Mouse (Mus musculus): ENCODE measurements around the gene Uckl1.
A peak's percentile ranks its signal among the peaks of the same experiment; 100 is the strongest.

Uckl1 gene

GRCm38 (mm10) chr2:181591528-181592085 is 6.9 kb upstream of the Uckl1 start, which contains the start of gene Prpf6:
Gene Prpf6 (plus strand): TSS chr2:181591868.
- ATAC-seq (ENCODE audit: insufficient number of reproducible peaks, low FRiP score, low TSS enrichment): no peak

DNA sequence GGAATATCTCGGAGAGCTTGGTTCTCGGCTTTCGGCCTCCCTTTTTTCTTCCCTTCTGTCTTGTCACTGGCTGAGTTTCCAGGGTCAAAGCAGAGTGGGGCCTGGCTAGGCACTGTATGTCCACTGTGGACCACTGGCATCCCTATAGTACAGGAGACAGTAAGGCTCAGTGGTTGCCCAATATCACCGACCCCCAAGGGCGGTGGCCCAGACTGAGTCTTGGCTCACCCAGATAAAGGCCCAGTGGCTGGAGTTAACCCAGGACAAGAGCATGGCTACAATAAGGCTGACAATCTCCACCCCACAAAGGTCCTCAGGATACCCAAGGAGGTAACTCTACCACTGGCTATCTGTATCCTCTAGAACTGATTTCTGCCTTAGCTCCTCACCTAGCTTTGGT is 5.8 kb upstream of the Uckl1 start:
- no peak for ATAC-seq (ENCODE audit: insufficient number of reproducible peaks, low FRiP score, low TSS enrichment)

GRCm38 (mm10) chr2:181589732-181590105 is 5.0 kb upstream of the Uckl1 start:
- ATAC-seq (ENCODE audit: insufficient number of reproducible peaks, low FRiP score, low TSS enrichment): no peak

GRCm38 (mm10) chr2:181589011-181589731 is 4.5 kb upstream of the Uckl1 start:
- no peak for ATAC-seq (ENCODE audit: insufficient number of reproducible peaks, low FRiP score, low TSS enrichment)

GRCm38 (mm10) chr2:181588229-181588780 is 3.6 kb upstream of the Uckl1 start:
- no peak for ATAC-seq (ENCODE audit: insufficient number of reproducible peaks, low FRiP score, low TSS enrichment)

DNA sequence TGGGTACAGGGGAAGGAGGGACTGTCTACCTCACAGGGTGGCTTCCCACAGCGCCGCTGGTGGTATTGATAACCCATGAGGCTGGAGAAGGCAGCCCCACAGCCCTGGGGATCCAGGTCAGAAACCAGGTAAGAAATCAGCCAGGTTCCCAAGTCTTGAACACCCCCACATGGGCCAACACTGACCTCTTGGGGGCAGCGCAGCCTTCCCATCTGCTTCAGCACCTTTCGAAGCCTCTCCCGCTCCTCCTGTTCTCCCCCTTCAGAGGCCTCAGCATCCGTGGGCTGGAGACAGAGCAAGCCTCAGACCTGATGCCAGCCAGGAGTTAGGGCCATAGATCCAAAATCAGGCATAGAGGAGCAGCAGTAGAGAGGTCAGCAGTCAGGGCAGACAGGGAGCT is 3.1 kb upstream of the Uckl1 start:
- no peak for ATAC-seq (ENCODE audit: insufficient number of reproducible peaks, low FRiP score, low TSS enrichment)

DNA sequence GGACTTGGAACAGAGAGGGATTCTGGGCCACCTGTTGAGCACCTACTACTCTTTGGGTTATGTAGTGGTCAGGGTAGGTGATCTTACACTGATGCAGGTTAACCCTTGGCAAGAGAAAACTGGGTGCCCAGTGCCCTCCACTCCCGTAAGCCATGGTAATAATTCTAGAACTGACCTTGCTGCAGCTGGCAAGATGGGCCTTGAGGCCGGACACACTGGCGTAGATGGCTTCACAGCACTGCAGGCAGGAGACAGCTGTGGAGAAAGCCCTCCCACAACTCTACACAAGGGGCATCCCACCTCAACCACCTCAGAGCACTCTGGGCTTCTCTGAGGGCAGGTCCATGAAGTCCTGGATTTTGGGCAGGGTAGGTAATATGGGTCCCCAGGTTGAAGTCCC is 1.4 kb upstream of the Uckl1 start:
- no peak for ATAC-seq (ENCODE audit: insufficient number of reproducible peaks, low FRiP score, low TSS enrichment)

- ATAC-seq (ENCODE audit: insufficient number of reproducible peaks, low FRiP score, low TSS enrichment): no peak
Measured at GRCm38 (mm10) chr2:181585506-181585905, 814 bp upstream of the Uckl1 start.

- no peak for ATAC-seq (ENCODE audit: insufficient number of reproducible peaks, low FRiP score, low TSS enrichment)
Measured at GRCm38 (mm10) chr2:181583460-181584257, 1.0 kb downstream of the Uckl1 start.

DNA sequence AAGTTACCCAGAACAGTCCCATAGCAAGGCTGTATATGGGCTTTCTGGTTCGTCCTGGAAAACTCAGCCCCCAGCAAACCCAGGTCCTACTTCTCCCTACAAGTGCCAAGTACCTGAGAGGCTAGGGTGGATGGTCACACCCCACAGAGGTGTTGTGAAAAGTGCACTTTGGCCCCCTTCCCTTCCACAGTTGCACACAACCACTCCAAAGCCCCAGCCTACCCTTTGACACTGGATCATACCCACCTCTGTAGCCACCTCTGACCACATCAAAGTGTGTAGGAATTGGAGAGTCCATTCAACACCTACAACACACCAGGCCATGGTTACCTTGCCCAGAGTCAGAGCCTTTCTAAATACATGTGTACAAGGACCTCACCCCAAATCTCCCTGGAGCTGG is 1.8 kb downstream of the Uckl1 start:
- no peak for ATAC-seq (ENCODE audit: insufficient number of reproducible peaks, low FRiP score, low TSS enrichment)

- ATAC-seq (ENCODE audit: insufficient number of reproducible peaks, low FRiP score, low TSS enrichment): no peak
Measured at GRCm38 (mm10) chr2:181582358-181582757, 2.3 kb downstream of the Uckl1 start.

GRCm38 (mm10) chr2:181581402-181582120 is 3.1 kb downstream of the Uckl1 start:
- ATAC-seq (ENCODE audit: insufficient number of reproducible peaks, low FRiP score, low TSS enrichment): peak; percentile 63; the same call in 1 of the 2 replicates

DNA sequence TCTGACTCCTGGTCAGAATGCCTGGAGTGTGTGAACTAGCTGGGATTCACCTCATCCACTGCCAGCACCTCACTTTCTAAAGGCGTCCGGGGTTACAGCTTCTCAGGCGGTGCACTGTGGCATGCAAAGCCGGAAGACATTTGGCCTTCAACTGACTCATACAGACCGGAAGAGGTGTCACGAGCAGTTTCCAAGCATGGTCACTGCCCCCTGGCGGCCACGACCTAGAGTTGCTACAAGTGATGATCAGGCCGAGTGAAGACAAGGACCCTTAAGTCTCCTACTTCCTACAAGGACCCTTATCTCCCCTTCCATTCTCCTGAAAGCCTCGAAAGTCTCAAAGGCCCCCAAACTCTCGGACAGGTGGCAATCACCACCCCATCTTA is 3.7 kb downstream of the Uckl1 start:
- ATAC-seq (ENCODE audit: insufficient number of reproducible peaks, low FRiP score, low TSS enrichment): peak; percentile 69

- no peak for ATAC-seq (ENCODE audit: insufficient number of reproducible peaks, low FRiP score, low TSS enrichment)
Measured at GRCm38 (mm10) chr2:181580131-181580772, 4.4 kb downstream of the Uckl1 start.

- no peak for ATAC-seq (ENCODE audit: insufficient number of reproducible peaks, low FRiP score, low TSS enrichment)
Measured at GRCm38 (mm10) chr2:181579681-181580080, 5.0 kb downstream of the Uckl1 start.

GRCm38 (mm10) chr2:181578790-181579618 is 5.7 kb downstream of the Uckl1 start:
- no peak for ATAC-seq (ENCODE audit: insufficient number of reproducible peaks, low FRiP score, low TSS enrichment)

DNA sequence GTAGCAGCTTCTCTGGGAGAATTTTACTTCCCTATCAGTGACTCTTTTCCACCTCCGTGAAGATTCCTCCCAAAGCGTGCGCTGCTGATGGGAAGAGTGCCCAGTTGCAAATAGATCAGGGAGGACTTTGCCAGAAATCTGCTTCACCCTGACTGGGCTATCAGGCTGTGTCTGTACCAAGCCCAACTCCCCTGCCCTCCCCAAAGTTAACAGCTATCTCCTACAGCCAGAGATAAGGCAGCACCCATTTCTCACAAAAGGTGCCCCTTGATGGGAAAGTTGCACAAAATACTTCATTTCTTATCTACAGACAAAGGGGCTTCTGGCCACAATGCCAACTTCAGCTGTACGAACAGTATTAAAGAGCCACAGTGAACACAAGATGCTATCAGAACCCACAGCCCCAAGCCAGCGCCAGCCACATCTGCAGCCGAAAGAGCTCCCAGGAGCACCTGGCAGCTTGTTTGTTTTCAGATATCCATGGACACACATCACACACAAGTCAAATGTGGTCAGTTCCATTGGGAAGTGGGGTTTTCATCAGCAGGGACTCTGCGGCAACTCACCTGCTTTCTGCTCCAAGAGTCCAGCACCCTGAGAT is 6.6 kb downstream of the Uckl1 start:
- ATAC-seq (ENCODE audit: insufficient number of reproducible peaks, low FRiP score, low TSS enrichment): no peak

DNA sequence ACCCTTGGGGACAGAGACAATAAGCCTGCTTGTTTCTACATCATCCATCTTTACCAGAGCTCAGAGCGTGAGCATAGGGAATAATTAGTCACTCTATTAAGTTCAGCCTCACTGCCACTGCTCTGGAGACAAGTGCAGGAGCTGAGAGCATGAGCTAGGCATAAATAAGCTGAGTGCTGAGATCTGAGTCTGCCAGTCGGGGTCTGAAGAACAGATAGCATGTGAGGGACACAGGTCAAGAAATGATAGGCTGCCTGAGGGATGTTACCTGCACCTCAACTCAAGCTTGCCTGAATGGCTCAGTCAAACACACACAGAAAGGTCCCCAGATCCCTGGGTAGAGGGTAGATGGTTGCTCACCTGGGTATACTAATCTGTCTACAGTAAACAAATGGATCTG is 7.6 kb downstream of the Uckl1 start:
- ATAC-seq (ENCODE audit: insufficient number of reproducible peaks, low FRiP score, low TSS enrichment): no peak

- ATAC-seq (ENCODE audit: insufficient number of reproducible peaks, low FRiP score, low TSS enrichment): no peak
Measured at GRCm38 (mm10) chr2:181576613-181577012, 8.1 kb downstream of the Uckl1 start.

Data from cerebellum, adult (tissue).